Mouse (Mus musculus): ENCODE data around the gene Mmd. TPM values are rescaled to one million over a fixed set of nuclear protein-coding genes. Genes with fewer than 3 reads are reported as not detected.

The Mmd gene
- polyA plus RNA-seq (2021), result 31.4 TPM

GRCm38 (mm10) chr11:90249025-90249650, at the start of gene Mmd:
Gene Mmd (plus strand): TSS chr11:90249456.
- DNase-seq (ENCODE audit: low read depth, low spot score), result peak; percentile 80
- in situ Hi-C loops (cut with MboI; ENCODE audit: low pct_unique_long_range_greater_than_20kb), result no loop called here
- no peak for TF ChIP-seq CTCF (IDR thresholded peaks at IDR 0.05)
- no peaks in the 10 kb centered on the region for H3K27me3 ChIP-seq
- CTCF ChIA-PET, result no interaction called here
- POLR2A ChIA-PET, result interaction anchor here (0.6 to 0.7 kb wide), 2 partner anchors 24 to 66 kb away, joined by 3 read pairs; no protein-coding TSS in a partner anchor
- ATAC-seq, result peak; percentile 100

- no peaks in the 10 kb centered on the region for H3K27me3 ChIP-seq
- in situ Hi-C loops (cut with MboI; ENCODE audit: low pct_unique_long_range_greater_than_20kb), result no loop called here
- POLR2A ChIA-PET, result no interaction called here
- no peak for ATAC-seq
- no peak for TF ChIP-seq CTCF (IDR thresholded peaks at IDR 0.05)
- no peak for DNase-seq (ENCODE audit: low read depth, low spot score)
- CTCF ChIA-PET, result no interaction called here
Measured at GRCm38 (mm10) chr11:90200826-90201225, 48.4 kb upstream of the Mmd start.

- CTCF ChIA-PET, result no interaction called here
- POLR2A ChIA-PET, result no interaction called here
- in situ Hi-C loops (cut with MboI; ENCODE audit: low pct_unique_long_range_greater_than_20kb), result no loop called here
- no peak for TF ChIP-seq CTCF (IDR thresholded peaks at IDR 0.05)
- DNase-seq (ENCODE audit: low read depth, low spot score), result no peak
- H3K27me3 ChIP-seq, result no peaks in the 10 kb centered on the region
- no peak for ATAC-seq
Measured at GRCm38 (mm10) chr11:90214246-90214645, 35.0 kb upstream of the Mmd start.

GRCm38 (mm10) chr11:90220022-90220645, 29.1 kb upstream of the Mmd start:
- H3K27me3 ChIP-seq, result no peaks in the 10 kb centered on the region
- no peak for ATAC-seq
- in situ Hi-C loops (cut with MboI; ENCODE audit: low pct_unique_long_range_greater_than_20kb), result no loop called here
- ChIA-PET CTCF (no interaction called here), POLR2A (no interaction called here)
- no peak for TF ChIP-seq CTCF (IDR thresholded peaks at IDR 0.05)
- no peak for DNase-seq (ENCODE audit: low read depth, low spot score)

- in situ Hi-C loops (cut with MboI; ENCODE audit: low pct_unique_long_range_greater_than_20kb), result no loop called here
- ChIA-PET CTCF (no interaction called here), POLR2A (no interaction called here)
- no peak for TF ChIP-seq CTCF (IDR thresholded peaks at IDR 0.05)
- no peak for DNase-seq (ENCODE audit: low read depth, low spot score)
- ATAC-seq, result no peak
- H3K27me3 ChIP-seq, result no peaks in the 10 kb centered on the region
Measured at GRCm38 (mm10) chr11:90220750-90221149, 28.5 kb upstream of the Mmd start.

- ChIA-PET POLR2A (interaction anchor here (0.5 to 1.0 kb wide), 2 partner anchors 25 to 54 kb away, joined by 3 read pairs; no protein-coding TSS in a partner anchor), CTCF (interaction anchor here (0.7 to 1.9 kb wide), 2 partner anchors 8 to 16 kb away, joined by 3 to 7 read pairs; no protein-coding TSS in a partner anchor)
- in situ Hi-C loops (cut with MboI; ENCODE audit: low pct_unique_long_range_greater_than_20kb), result no loop called here
- DNase-seq (ENCODE audit: low read depth, low spot score) (no peak), ATAC-seq (peak; percentile 40)
- H3K27me3 ChIP-seq, result no peaks in the 10 kb centered on the region
- TF ChIP-seq CTCF (IDR thresholded peaks at IDR 0.05), result no peak
Measured at GRCm38 (mm10) chr11:90224914-90225470, 24.3 kb upstream of the Mmd start.

- no peak for TF ChIP-seq CTCF (IDR thresholded peaks at IDR 0.05)
- no peak for ATAC-seq
- POLR2A ChIA-PET, result interaction anchor here (1.1 kb wide), 1 partner anchor 12 kb away, joined by 3 read pairs; no protein-coding TSS in a partner anchor
Measured at GRCm38 (mm10) chr11:90227000-90227922, 22.0 kb upstream of the Mmd start.

GRCm38 (mm10) chr11:90228251-90228949, 20.9 kb upstream of the Mmd start:
- H3K27me3 ChIP-seq, result no peaks in the 10 kb centered on the region
- in situ Hi-C loops (cut with MboI; ENCODE audit: low pct_unique_long_range_greater_than_20kb), result no loop called here
- CTCF ChIA-PET, result interaction anchor here (2.7 kb wide), 1 partner anchor 11 kb away, joined by 9 read pairs; no protein-coding TSS in a partner anchor
- no peak for TF ChIP-seq CTCF (IDR thresholded peaks at IDR 0.05)
- peak; percentile 83 for ATAC-seq
- POLR2A ChIA-PET, result interaction anchor here (1.1 kb wide), 1 partner anchor 10 kb away, joined by 3 read pairs; no protein-coding TSS in a partner anchor
- DNase-seq (ENCODE audit: low read depth, low spot score), result peak; percentile 75

More at GRCm38 (mm10) chr11:90227000-90227922, 22.0 kb upstream of the Mmd start:
- no peaks in the 10 kb centered on the region for H3K27me3 ChIP-seq
- CTCF ChIA-PET, result interaction anchor here (2.7 kb wide), 1 partner anchor 12 kb away, joined by 9 read pairs; no protein-coding TSS in a partner anchor
- DNase-seq (ENCODE audit: low read depth, low spot score), result no peak
- in situ Hi-C loops (cut with MboI; ENCODE audit: low pct_unique_long_range_greater_than_20kb), result no loop called here

GRCm38 (mm10) chr11:90229800-90230199, 19.5 kb upstream of the Mmd start:
- ChIA-PET CTCF (no interaction called here), POLR2A (no interaction called here)
- TF ChIP-seq CTCF (IDR thresholded peaks at IDR 0.05), result no peak
- no peak for DNase-seq (ENCODE audit: low read depth, low spot score)
- H3K27me3 ChIP-seq, result no peaks in the 10 kb centered on the region
- in situ Hi-C loops (cut with MboI; ENCODE audit: low pct_unique_long_range_greater_than_20kb), result no loop called here
- ATAC-seq, result no peak

GRCm38 (mm10) chr11:90230671-90231070, 18.6 kb upstream of the Mmd start:
- in situ Hi-C loops (cut with MboI; ENCODE audit: low pct_unique_long_range_greater_than_20kb), result no loop called here
- no peaks in the 10 kb centered on the region for H3K27me3 ChIP-seq
- no peak for TF ChIP-seq CTCF (IDR thresholded peaks at IDR 0.05)
- ATAC-seq, result peak; percentile 37
- CTCF ChIA-PET, result interaction anchor here (1.3 kb wide), 1 partner anchor 43 kb away, joined by 3 read pairs; the partner anchor contains the start of gene Gm45716
- POLR2A ChIA-PET, result no interaction called here
- DNase-seq (ENCODE audit: low read depth, low spot score), result no peak
